Mouse (Mus musculus) forebrain, postnatal 0 days (tissue): ENCODE data around the gene Gdpd5. TPM values are rescaled to one million over a fixed set of nuclear protein-coding genes. Genes with fewer than 3 reads are reported as not detected.

ENCODE experiments used
- ATAC-seq: fragments of 200-750 bp; cut with Nextera tagmentation; 2 replicates; pipeline ENCODE4 v1.8.0; 2017; ENCODE audit warnings: mild to moderate bottlenecking, moderate library complexity
- DNase-seq: peaks from one replicate; pipeline ENCODE4 v3.0.0-alpha.2; 2015
- H3K27ac ChIP-seq: fragments of 300-500 bp; sonication (generic); 2 replicates; pipeline ENCODE4 v1.5.1; 2014; ENCODE audit warnings: low read depth, mild to moderate bottlenecking, antibody characterized with exemption, low read length, moderate library complexity, mixed read lengths
- H3K27me3 ChIP-seq: fragments of 300-500 bp; sonication (generic); 2 replicates; pipeline ENCODE4 v1.6.1; 2014; ENCODE audit warnings: mild to moderate bottlenecking, low read length, mixed read lengths; ENCODE audit not compliant: insufficient read depth
- H3K36me3 ChIP-seq: fragments of 300-500 bp; sonication (generic); 2 replicates; pipeline ENCODE4 v1.6.1; 2014; ENCODE audit warnings: mild to moderate bottlenecking, moderate library complexity; ENCODE audit not compliant: insufficient read depth
- H3K4me1 ChIP-seq: fragments of 300-500 bp; sonication (generic); 2 replicates; pipeline ENCODE4 v1.6.1; 2014; ENCODE audit warnings: antibody characterized with exemption; ENCODE audit not compliant: insufficient read depth
- H3K4me2 ChIP-seq: fragments of 300-500 bp; sonication (generic); 2 replicates; pipeline ENCODE4 v1.6.1; 2014; ENCODE audit warnings: low read depth, mild to moderate bottlenecking, moderate library complexity
- H3K4me3 ChIP-seq: fragments of 300-500 bp; sonication (generic); 2 replicates; pipeline ENCODE4 v1.5.1; 2014; ENCODE audit warnings: low read depth, low read length, mixed read lengths
- H3K9ac ChIP-seq: fragments of 300-500 bp; sonication (generic); 2 replicates; pipeline ENCODE4 v1.6.1; 2014; ENCODE audit warnings: mild to moderate bottlenecking
- H3K9me3 ChIP-seq: fragments of 300-500 bp; sonication (generic); 2 replicates; pipeline ENCODE4 v1.6.1; 2016; ENCODE audit warnings: low read length
- CTCF ChIP-seq: sonication (generic); IDR thresholded peaks from 2 replicates; pipeline ENCODE4 v1.5.1; 2016; ENCODE audit warnings: antibody characterized with exemption, control low read depth, low read depth
- whole genome bisulfite sequencing: fragments of 180-500 bp; shearing (Covaris S2); extraction: QIAGEN DNeasy Blood & Tissue Kit; methylation state at CpG from one replicate; pipeline ENCODE4 v1.1.7; 2014; 5-methylcytosine and 5-hydroxymethylcytosine counted together
- polyA plus RNA-seq: library from polyadenylated mRNA; unstranded; fragments of >200 nt; fragmentation: Nextera tagmentation; extraction: Ambion mirVana; gene quantifications from 2 replicates; pipeline ENCODE4 v1.2.1, GENCODE M21; 2015
- total RNA-seq: library from RNA; depleted of rRNA; stranded (reverse); fragments of >200 nt; gene quantifications from 2 replicates; pipeline ENCODE4 v1.2.3, GENCODE M21; 2014

Gene Gdpd5
- total and polyA plus RNA-seq, 2 experiments from 2014 or later: 38.2 to 41.2 TPM

GRCm38 (mm10) chr7:99449751-99450150 lies 68.5 kb downstream of the Gdpd5 start:
- Histone ChIP-seq H3K4me1 (0 out of 2 replicates have a peak, but pooled peaks cover 3% of the 10 kb centered on the region), H3K9ac (no peak overlapping the region), H3K36me3 (peaks cover 12% of the 10 kb centered on the region), H3K9me3 (no peaks in the 10 kb centered on the region), H3K4me3 (no peak overlapping the region), H3K27ac (peak overlapping the region; percentile 45; the same call in 1 of the 2 replicates), H3K4me2 (no peak overlapping the region), H3K27me3 (no peaks in the 10 kb centered on the region)
- DNase-seq (peak; percentile 68), ATAC-seq (peak; percentile 72)
- TF ChIP-seq CTCF: no peak
- WGBS: 19% methylated on average over 3 of the region's 3 CpGs

- H3K36me3 ChIP-seq: peaks cover 12% of the 10 kb centered on the region
- no peak overlapping the region for H3K4me2 ChIP-seq
- H3K4me1 ChIP-seq: 0 out of 2 replicates have a peak, but pooled peaks cover 3% of the 10 kb centered on the region
- ATAC-seq (peak; percentile 62), DNase-seq (peak; percentile 92)
- peak; percentile 98 for TF ChIP-seq CTCF
- H3K9me3 ChIP-seq: no peaks in the 10 kb centered on the region
- peak overlapping the region; percentile 35; the same call in 1 of the 2 replicates for H3K27ac ChIP-seq
- H3K9ac ChIP-seq: no peak overlapping the region
- 0% methylated on average over 3 of the region's 3 CpGs for WGBS
- H3K4me3 ChIP-seq: no peak overlapping the region
- H3K27me3 ChIP-seq: no peaks in the 10 kb centered on the region
Measured at GRCm38 (mm10) chr7:99450703-99451102, 69.5 kb downstream of the Gdpd5 start.

DNA sequence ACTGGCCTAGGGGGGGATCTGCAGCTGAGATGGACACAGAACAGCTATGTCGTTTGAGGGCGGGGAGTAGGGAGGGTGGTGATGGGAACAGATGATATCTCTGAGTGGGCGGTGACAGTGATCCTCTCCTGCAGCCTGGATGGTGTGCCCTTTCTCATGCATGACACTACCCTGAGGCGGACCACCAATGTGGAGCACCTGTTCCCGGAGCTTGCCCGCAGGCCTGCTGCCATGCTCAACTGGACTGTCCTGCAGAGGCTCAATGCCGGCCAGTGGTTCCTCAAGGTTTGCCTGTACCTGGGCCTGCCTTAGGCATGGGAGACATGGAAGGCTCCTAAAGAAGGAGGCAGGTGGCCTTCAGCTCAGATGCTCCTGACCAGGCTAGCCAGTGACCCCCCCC lies 71.6 kb downstream of the Gdpd5 start:
- DNase-seq (no peak), ATAC-seq (no peak)
- no peak overlapping the region for H3K9ac ChIP-seq
- H3K9me3 ChIP-seq: no peaks in the 10 kb centered on the region
- WGBS: 90% methylated on average over 7 of the region's 7 CpGs
- no peaks in the 10 kb centered on the region for H3K27me3 ChIP-seq
- H3K36me3 ChIP-seq: peaks cover 16% of the 10 kb centered on the region
- H3K4me1 ChIP-seq: 0 out of 2 replicates have a peak, but pooled peaks cover 3% of the 10 kb centered on the region
- H3K4me3 ChIP-seq: no peak overlapping the region
- TF ChIP-seq CTCF: no peak
- H3K27ac ChIP-seq: no peak overlapping the region
- no peak overlapping the region for H3K4me2 ChIP-seq

GRCm38 (mm10) chr7:99454044-99454443 lies 72.8 kb downstream of the Gdpd5 start:
- ATAC-seq: no peak
- H3K27ac ChIP-seq: no peak overlapping the region

DNA sequence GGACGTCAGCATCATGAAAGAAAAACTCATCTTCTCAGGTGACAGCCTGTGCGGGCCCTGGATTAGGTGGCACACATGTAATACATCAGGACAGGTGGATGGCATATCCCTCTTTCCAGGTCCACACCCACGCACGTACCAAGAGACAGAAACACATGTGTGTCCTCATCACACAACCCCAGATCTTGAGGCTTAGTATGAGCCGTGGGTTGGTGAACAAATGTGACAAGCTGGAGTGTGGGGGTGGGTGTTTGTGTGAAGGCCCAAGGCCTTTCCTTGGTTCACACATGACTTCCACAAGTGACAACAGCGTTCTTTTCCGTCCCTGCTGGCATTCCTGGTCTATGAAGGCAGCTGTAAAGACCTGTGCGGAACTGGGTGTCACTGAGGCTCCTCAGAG lies 77.6 kb downstream of the Gdpd5 start:
- Histone ChIP-seq H3K9ac (no peak overlapping the region), H3K4me2 (no peak overlapping the region), H3K4me1 (no peaks in the 10 kb centered on the region), H3K27ac (no peak overlapping the region), H3K9me3 (no peaks in the 10 kb centered on the region), H3K36me3 (peaks cover 31% of the 10 kb centered on the region), H3K4me3 (no peak overlapping the region), H3K27me3 (no peaks in the 10 kb centered on the region)
- TF ChIP-seq CTCF: no peak
- ATAC-seq: no peak
- no peak for DNase-seq
- 92% methylated on average over 8 of the region's 8 CpGs for WGBS

More at GRCm38 (mm10) chr7:99454044-99454443, 72.8 kb downstream of the Gdpd5 start:
- Histone ChIP-seq H3K36me3 (peaks cover 14% of the 10 kb centered on the region), H3K4me2 (no peak overlapping the region), H3K9me3 (no peaks in the 10 kb centered on the region), H3K27me3 (no peaks in the 10 kb centered on the region), H3K4me1 (0 out of 2 replicates have a peak, but pooled peaks cover 3% of the 10 kb centered on the region), H3K9ac (no peak overlapping the region), H3K4me3 (no peak overlapping the region)
- no peak for TF ChIP-seq CTCF
- no peak for DNase-seq
- 75% methylated on average over 4 of the region's 4 CpGs for WGBS

- WGBS: 86% methylated on average over 15 of the region's 15 CpGs
- no peaks in the 10 kb centered on the region for H3K27me3 ChIP-seq
- peaks cover 28% of the 10 kb centered on the region for H3K36me3 ChIP-seq
- no peak for ATAC-seq
- H3K27ac ChIP-seq: no peak overlapping the region
- no peaks in the 10 kb centered on the region for H3K9me3 ChIP-seq
- H3K4me2 ChIP-seq: no peak overlapping the region
- peaks cover 1% of the 10 kb centered on the region; the same call in 1 of the 2 replicates for H3K4me1 ChIP-seq
- no peak overlapping the region for H3K9ac ChIP-seq
- no peak for TF ChIP-seq CTCF
- no peak for DNase-seq
- H3K4me3 ChIP-seq: no peak overlapping the region
Measured at GRCm38 (mm10) chr7:99459888-99460652, 78.9 kb downstream of the Gdpd5 start.

DNA sequence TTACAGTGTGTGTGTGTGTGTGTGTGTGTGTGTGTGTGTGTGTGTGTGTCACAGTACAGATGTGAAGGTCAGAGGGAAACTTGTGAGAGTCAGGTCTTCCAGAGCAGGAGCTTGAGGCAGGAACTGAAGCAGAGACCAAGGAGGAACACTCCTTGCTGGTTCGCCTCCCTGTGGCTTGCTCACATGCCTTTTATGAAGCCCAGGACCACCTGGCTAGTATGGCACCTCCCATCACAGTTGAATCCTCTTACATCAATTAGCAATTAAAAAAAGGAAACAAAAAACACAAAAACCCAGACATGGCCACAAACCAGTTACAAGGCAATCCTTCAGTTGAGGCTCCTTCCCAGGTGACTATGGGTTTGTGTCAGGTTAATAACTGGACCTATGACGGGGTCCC lies 81.9 kb downstream of the Gdpd5 start:
- no peak overlapping the region for H3K4me2 ChIP-seq
- H3K36me3 ChIP-seq: peaks cover 24% of the 10 kb centered on the region
- no peak for ATAC-seq
- no peaks in the 10 kb centered on the region for H3K27me3 ChIP-seq
- no peak for DNase-seq
- H3K4me1 ChIP-seq: peaks cover 21% of the 10 kb centered on the region
- H3K9me3 ChIP-seq: no peaks in the 10 kb centered on the region
- H3K4me3 ChIP-seq: no peak overlapping the region
- TF ChIP-seq CTCF: no peak
- no peak overlapping the region for H3K9ac ChIP-seq
- H3K27ac ChIP-seq: no peak overlapping the region
- WGBS: 75% methylated on average over 2 of the region's 2 CpGs
